Mouse (Mus musculus): ENCODE measurements around the gene Gm20388.

DNA sequence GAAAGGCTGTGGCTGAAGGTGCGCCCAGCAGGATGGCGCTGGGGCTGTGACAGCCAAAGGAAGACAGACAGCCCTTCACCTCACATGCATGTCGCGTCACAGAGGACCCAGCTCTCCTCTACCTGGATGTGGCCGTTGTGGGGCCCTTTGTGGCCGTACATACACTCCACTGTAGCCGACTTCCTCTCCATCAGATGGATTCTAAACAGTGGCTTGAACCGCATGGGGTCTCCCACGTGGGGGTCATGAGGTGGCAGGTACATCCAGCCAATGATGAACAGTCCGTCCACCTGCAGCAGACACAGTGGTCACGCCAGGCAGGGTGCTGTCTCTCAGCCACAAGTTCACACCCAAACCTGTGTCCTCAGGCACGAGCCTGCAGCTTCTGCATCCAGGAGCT is 1649.2 kb downstream of the Gm20388 start:
- TF ChIP-seq MAFK (IDR thresholded peaks at IDR 0.05; ENCODE audit: insufficient read depth, low read depth, low read length) (no peak), ZNF384 (IDR thresholded peaks at IDR 0.05; ENCODE audit: low read depth, low read length) (no peak), ZC3H11A (IDR thresholded peaks at IDR 0.05; ENCODE audit: borderline replicate concordance, low read depth, low read length) (no peak), HCFC1 (IDR thresholded peaks at IDR 0.05; ENCODE audit: borderline replicate concordance, insufficient read depth, low read length) (no peak)
